Mouse (Mus musculus) stomach, postnatal 0 days (tissue): ENCODE data around the gene I0C0044D17Rik.

Experiments used
- CTCF ChIP-seq: IDR thresholded peaks from 2 replicates; pipeline ENCODE4 v1.5.1; 2016; ENCODE audit warnings: antibody characterized with exemption, low read depth, mild to moderate bottlenecking, moderate library complexity
- EP300 ChIP-seq: optimal IDR thresholded peaks from 2 replicates; pipeline ENCODE3; 2016; ENCODE audit warnings: antibody characterized with exemption

- TF ChIP-seq CTCF (no peak), EP300 (no peak)
Observed at GRCm38 (mm10) chr4:98845201-98845600, 21.6 kb upstream of the I0C0044D17Rik start.
